Comparison of ENCODE assay signal across 12 mouse cellular contexts in the genomic region with DNA sequence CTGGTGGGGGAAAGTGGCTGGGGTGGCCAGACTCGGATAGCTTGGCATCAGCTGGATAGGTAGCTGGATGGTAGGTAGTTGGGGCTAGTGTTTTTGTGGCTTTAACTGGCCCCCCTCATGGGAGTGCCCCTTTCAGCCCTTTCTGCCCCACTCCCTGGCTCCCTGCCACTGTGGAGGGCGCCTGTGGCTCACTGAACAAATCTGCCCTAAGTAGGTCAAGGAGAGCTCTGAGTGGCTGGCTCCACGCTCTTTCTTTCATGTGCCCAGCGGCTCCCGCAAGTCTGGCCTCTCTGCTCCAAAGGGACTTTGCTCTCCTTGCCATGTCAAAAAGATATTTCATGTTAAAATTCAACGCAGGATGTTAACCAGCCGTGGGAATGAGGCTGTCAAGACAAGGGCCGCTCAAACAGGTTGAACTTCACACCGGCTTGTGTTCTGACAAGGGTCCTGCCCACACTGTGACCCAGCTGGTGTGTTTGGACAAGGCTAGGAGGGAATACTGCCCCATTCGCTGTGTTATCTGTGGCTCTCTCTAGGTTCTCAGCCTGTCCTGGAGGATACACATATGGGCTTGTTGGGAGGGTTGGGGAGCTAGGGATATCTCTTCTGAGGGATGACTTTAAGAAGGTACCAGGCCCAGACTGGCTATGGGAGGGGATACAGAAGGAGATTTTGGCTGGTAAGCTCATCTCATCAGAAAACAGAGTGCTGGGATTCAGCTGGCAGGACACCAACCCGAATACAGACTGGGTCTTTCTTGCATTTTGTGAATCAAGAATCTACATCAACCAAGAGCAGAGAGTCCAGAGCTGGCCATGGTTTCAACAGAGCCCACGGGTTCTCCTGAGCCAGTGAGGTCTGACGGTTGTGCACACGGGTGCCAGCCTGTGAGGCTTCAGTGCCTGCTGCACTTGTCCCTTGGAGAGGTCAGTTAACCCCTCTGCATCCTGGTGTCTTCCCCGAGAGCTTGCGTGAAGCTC. TPM values are rescaled to one million over a fixed set of nuclear protein-coding genes. Genes with fewer than 3 reads are reported as not detected.
DNase-seq lines count a peak whose midpoint lies in the region; ATAC-seq lines count a peak whose summit lies in the region.
"Had no signal": no experiment of that assay in that cellular context is flagged by ENCODE, and none has a peak within 500 bp of the region (broad histone marks: within the 10 kb centered on the region; RNA-seq: fewer than 3 reads in every experiment).

No protein-coding gene starts in this region.

- H3K27ac ChIP-seq in forebrain, embryonic 15.5 days (replicated peaks), result peak overlapping the region; percentile 36; the same call in 1 of the 2 replicates
- H3K27ac ChIP-seq in forebrain, embryonic 11.5 days (ENCODE audit: low read depth, low read length), result no peak overlapping the region
- 0 out of 2 replicates have a peak overlapping the region, but pooled peaks have one; percentile 0 for H3K27ac ChIP-seq in midbrain, embryonic 15.5 days
- H3K27ac ChIP-seq in midbrain, embryonic 10.5 days (replicated peaks), result no peak overlapping the region
- H3K27ac ChIP-seq: limb, embryonic 12.5 days; midbrain, embryonic 12.5 days had no signal

- no peaks in the 10 kb centered on the region for H3K27me3 ChIP-seq in forebrain, embryonic 15.5 days
- H3K27me3 ChIP-seq in forebrain, embryonic 11.5 days (ENCODE audit: control insufficient read depth, insufficient read depth, low read length), result no peaks in the 10 kb centered on the region; the same call in 1 of the 2 replicates
- H3K27me3 ChIP-seq in midbrain, embryonic 15.5 days (replicated peaks), result no peaks in the 10 kb centered on the region
- H3K27me3 ChIP-seq in midbrain, embryonic 10.5 days (ENCODE audit: low read depth, poor library complexity, severe bottlenecking), result 0 out of 2 replicates have a peak, but pooled peaks cover 6% of the 10 kb centered on the region
- H3K27me3 ChIP-seq: midbrain, embryonic 12.5 days had no signal

- H3K4me2 ChIP-seq in forebrain, embryonic 15.5 days (replicated peaks), result no peak overlapping the region
- no peak overlapping the region for H3K4me2 ChIP-seq in forebrain, embryonic 11.5 days (ENCODE audit: low read depth, low read length, severe bottlenecking)
- no peak overlapping the region for H3K4me2 ChIP-seq in midbrain, embryonic 15.5 days
- H3K4me2 ChIP-seq: limb, embryonic 12.5 days; midbrain, embryonic 12.5 days had no signal

- H3K36me3 ChIP-seq in forebrain, embryonic 15.5 days, result no peaks in the 10 kb centered on the region
- H3K36me3 ChIP-seq in forebrain, embryonic 11.5 days (ENCODE audit: control insufficient read depth, insufficient read depth, low read length), result no peaks in the 10 kb centered on the region
- no peaks in the 10 kb centered on the region for H3K36me3 ChIP-seq in midbrain, embryonic 15.5 days (replicated peaks)
- no peaks in the 10 kb centered on the region for H3K36me3 ChIP-seq in midbrain, embryonic 10.5 days
- H3K36me3 ChIP-seq: limb, embryonic 12.5 days; midbrain, embryonic 12.5 days had no signal

- no peak overlapping the region for H3K4me3 ChIP-seq in forebrain, embryonic 15.5 days
- no peak overlapping the region for H3K4me3 ChIP-seq in forebrain, embryonic 11.5 days (ENCODE audit: low read depth, low read length)
- H3K4me3 ChIP-seq in midbrain, embryonic 15.5 days, result no peak overlapping the region
- no peak overlapping the region for H3K4me3 ChIP-seq in midbrain, embryonic 10.5 days
- H3K4me3 ChIP-seq: limb, embryonic 12.5 days; midbrain, embryonic 12.5 days had no signal

- no peaks in the 10 kb centered on the region for H3K9me3 ChIP-seq in forebrain, embryonic 15.5 days
- H3K9me3 ChIP-seq in forebrain, embryonic 11.5 days (ENCODE audit: control insufficient read depth, low read length), result no peaks in the 10 kb centered on the region
- H3K9me3 ChIP-seq in midbrain, embryonic 15.5 days, result no peaks in the 10 kb centered on the region
- H3K9me3 ChIP-seq in midbrain, embryonic 10.5 days (replicated peaks), result 0 out of 2 replicates have a peak, but pooled peaks cover 2% of the 10 kb centered on the region
- H3K9me3 ChIP-seq: midbrain, embryonic 12.5 days had no signal

- 59% methylated on average over 16 of the region's 16 CpGs for WGBS in forebrain, embryonic 15.5 days
- WGBS in forebrain, embryonic 11.5 days, result 80% methylated on average over 16 of the region's 16 CpGs
- WGBS in midbrain, embryonic 15.5 days, result 61% methylated on average over 16 of the region's 16 CpGs
- 80% methylated on average over 16 of the region's 16 CpGs for WGBS in midbrain, embryonic 10.5 days

- no peak for ATAC-seq in forebrain, embryonic 15.5 days (replicated peaks)
- ATAC-seq in forebrain, embryonic 11.5 days (replicated peaks; ENCODE audit: low FRiP score), result no peak
- ATAC-seq in midbrain, embryonic 15.5 days (replicated peaks), result no peak

- no peak overlapping the region for H3K9ac ChIP-seq in forebrain, embryonic 15.5 days (replicated peaks)
- no peak overlapping the region for H3K9ac ChIP-seq in forebrain, embryonic 11.5 days (ENCODE audit: low read length)
- no peak overlapping the region for H3K9ac ChIP-seq in midbrain, embryonic 15.5 days
- H3K9ac ChIP-seq: limb, embryonic 12.5 days; midbrain, embryonic 12.5 days had no signal

- H3K4me1 ChIP-seq in forebrain, embryonic 15.5 days, result peaks cover 21% of the 10 kb centered on the region
- H3K4me1 ChIP-seq in forebrain, embryonic 11.5 days (replicated peaks; ENCODE audit: control insufficient read depth, insufficient read depth, low read length), result no peaks in the 10 kb centered on the region
- peaks cover 13% of the 10 kb centered on the region for H3K4me1 ChIP-seq in midbrain, embryonic 15.5 days
- peaks cover 8% of the 10 kb centered on the region for H3K4me1 ChIP-seq in midbrain, embryonic 10.5 days
- H3K4me1 ChIP-seq: limb, embryonic 12.5 days had no signal

- DNase-seq in forebrain, embryonic 11.5 days (ENCODE audit: low spot score), result no peak
- no peak for DNase-seq in midbrain, embryonic 10.5 days (ENCODE audit: low spot score)
- DNase-seq in cerebellum, postnatal 25 days, result peak; percentile 68 to 79
- peak; percentile 50 for DNase-seq in lung, postnatal 36 days
- no peak for DNase-seq in B cell, adult 2 months
- no peak for DNase-seq in left cerebral cortex, adult 18-20 months (ENCODE audit: low spot score in 2 of 2)
- DNase-seq: spleen, adult 18-20 months had no signal

RNA-seq across cellular contexts. Expression of gene Slc22a12, which starts 5.9 kb away (rescaled TPM):
- 0.10 TPM in 1 of 2 replicates, not detected in the other for polyA plus RNA-seq in forebrain, embryonic 15.5 days (2015; fragmentation: Nextera tagmentation; extraction: Ambion mirVana)
- polyA plus RNA-seq in forebrain, embryonic 11.5 days (2014; fragmentation: Nextera tagmentation; extraction: Ambion mirVana), result not detected in 2 replicates
- 0.17 and 0.32 TPM in 2 replicates for polyA plus RNA-seq in midbrain, embryonic 15.5 days (2015; fragmentation: Nextera tagmentation; extraction: Ambion mirVana)
- polyA plus RNA-seq in midbrain, embryonic 10.5 days (2016; fragmentation: Nextera tagmentation; extraction: Ambion mirVana), result not detected in 2 replicates
- total RNA-seq in left cerebral cortex, adult 18-20 months (2021), result not detected
- total RNA-seq: hematopoietic stem cell, adult 5-6 weeks had no signal
- polyA plus RNA-seq: limb, embryonic 12.5 days; midbrain, embryonic 12.5 days had no signal

Comparison
In these comparisons a context has a peak if more than half of its experiments do, and no peak if none do; other contexts are left out.
1. H3K27ac ChIP-seq: peak in forebrain, embryonic 15.5 days (single experiment) and midbrain, embryonic 15.5 days (single experiment); none in forebrain, embryonic 11.5 days (single experiment) and midbrain, embryonic 10.5 days (single experiment).
2. DNase-seq: peak in cerebellum, postnatal 25 days (2 of 2) and lung, postnatal 36 days (single experiment); none in forebrain, embryonic 11.5 days (single experiment), midbrain, embryonic 10.5 days (single experiment), B cell, adult 2 months (0 of 2) and left cerebral cortex, adult 18-20 months (0 of 2).